Mouse (Mus musculus): ENCODE results near the gene Cdk9. TPM values are rescaled to one million over a fixed set of nuclear protein-coding genes. Genes with fewer than 3 reads are reported as not detected.

Gene Cdk9
- total RNA-seq, 2 experiments from 2014 or later: 115 to 121 TPM

DNA sequence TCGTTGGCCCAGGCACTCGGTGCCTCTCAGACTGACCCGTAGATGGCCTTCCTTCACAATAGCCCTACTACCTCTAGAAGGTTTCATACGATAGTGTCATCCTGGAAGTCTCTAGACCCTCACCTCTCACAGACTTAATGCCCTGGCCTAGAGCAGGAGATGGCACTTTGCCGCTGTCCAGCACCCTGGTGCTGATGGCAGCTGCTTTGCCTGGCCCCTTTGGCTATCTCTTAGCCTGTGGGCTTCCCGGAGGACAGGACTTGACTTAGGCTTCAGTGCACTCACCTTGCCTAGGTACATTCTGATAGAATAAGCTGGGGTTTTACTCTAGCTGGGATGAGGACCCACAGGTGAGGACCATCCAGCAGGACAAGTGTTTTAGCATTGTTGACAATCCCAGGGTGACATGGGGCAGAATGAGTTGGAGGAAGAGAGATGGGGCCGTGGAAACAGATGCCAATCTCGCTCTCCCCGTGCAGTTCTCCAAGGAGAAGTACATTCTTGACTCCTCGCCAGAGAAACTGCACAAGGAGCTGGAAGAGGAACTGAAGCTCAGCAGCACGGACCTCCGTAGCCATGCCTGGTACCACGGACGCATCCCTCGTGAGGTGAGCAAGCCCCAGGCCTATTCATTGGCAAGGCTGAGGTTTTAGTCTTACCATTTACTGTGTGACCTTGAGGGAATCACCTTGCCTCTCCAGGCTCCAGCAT lies 31.6 kb upstream of the Cdk9 start:
- DNase-seq (ENCODE audit: low spot score in 2 of 2): no peak
- H3K4me3 ChIP-seq: no peak overlapping the region
- H3K27ac ChIP-seq: no peak overlapping the region
- TF ChIP-seq CTCF (conservative IDR thresholded peaks at IDR 0.05): no peak

DNA sequence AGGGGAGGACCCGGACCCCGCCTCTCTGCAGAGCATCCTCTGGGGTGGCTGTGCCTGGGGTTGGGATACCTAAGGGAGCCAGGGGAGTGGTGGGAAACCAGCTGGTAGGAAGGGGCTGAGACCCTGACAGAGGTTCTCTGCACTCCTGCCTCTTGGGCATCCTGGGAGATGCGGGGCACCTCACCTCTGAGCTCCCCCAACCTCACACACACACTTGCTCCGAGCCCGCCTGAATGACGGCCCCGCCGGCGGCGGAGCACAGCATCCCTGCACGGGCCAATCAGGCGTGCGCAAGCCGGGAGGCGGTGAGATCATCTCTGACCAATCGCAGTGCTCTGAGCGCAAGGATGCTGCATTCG lies 29.3 kb upstream of the Cdk9 start:
- TF ChIP-seq CTCF (conservative IDR thresholded peaks at IDR 0.05): no peak
- H3K4me3 ChIP-seq: peak overlapping the region; percentile 79
- DNase-seq (ENCODE audit: low spot score in 2 of 2): peak; percentile 85 to 87
- H3K27ac ChIP-seq: peak overlapping the region; percentile 88

DNA sequence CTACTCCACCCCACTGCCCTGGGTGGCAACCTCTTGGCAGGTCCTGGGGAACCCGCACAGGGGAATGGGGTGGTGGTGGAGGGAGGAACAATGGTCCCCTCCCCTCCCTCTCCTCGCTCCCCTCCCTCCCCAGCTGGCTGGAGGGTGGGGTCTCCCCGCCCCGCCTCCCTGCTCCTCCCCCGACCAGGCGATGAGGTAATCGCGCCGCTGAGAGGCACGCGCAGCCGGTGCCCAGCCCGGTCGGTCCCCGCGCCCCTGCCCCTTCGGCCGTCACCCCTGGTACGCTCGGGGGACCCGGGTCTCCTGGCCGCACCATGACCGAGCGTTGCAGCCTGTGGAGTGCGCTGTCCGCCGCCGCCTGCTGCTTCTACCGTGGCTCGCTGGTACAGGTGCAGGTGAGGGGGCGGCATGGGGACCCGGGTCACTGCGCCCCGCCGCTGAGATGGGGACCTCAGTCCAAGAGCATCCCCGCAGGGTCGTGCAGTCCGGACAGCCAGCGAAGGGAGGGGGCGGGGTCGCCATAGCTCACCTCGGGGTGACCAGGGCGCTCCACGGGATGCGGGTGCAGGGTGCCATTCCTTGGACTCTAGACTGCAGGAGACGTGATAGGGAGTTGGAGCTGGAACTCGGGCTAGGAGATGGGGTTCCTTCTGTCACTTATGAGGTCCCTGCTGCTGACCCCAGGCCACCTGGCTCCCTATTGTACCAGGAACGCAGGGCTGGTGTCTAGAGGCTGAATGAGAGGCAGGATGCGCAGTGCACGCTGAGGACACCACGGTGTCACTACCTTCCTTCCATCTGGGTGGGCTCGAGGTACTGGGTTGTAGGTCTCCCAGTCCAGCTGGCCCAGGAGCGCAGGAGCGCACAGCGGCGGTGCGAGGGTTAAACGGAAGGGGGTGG lies 28.6 kb upstream of the Cdk9 start:
- Histone ChIP-seq H3K27ac (peak overlapping the region; percentile 88), H3K4me3 (peak overlapping the region; percentile 79)
- DNase-seq (ENCODE audit: low spot score in 2 of 2): peak; percentile 58 to 60
- no peak for TF ChIP-seq CTCF (conservative IDR thresholded peaks at IDR 0.05)

DNA sequence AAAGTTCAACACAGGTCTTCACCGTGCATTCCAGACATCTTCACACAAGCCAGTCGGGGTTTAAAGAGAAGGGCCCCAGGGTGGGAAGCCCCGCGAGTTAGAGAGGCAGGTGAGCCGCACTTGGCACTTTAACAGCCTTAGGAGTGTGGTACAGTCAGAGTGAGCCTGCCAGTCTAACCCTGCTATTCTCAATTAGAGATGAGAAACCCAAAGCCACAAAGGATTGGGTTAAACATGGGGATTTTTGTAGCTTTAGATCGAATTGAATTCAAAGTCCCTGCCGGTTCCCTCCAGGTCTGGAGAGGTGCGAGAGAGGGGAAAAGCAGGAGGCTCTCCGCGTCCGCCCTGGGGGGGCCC lies 28.0 kb upstream of the Cdk9 start, which contains the start of gene 6330409D20Rik:
6330409D20Rik (minus strand) TSS at position 101 of the 357 bp plus-strand sequence.
- TF ChIP-seq CTCF (conservative IDR thresholded peaks at IDR 0.05): no peak
- Histone ChIP-seq H3K27ac (peak within 1 kb of the TSS; percentile 88), H3K4me3 (peak within 1 kb of the TSS; percentile 79)
- no peak for DNase-seq (ENCODE audit: low spot score in 2 of 2)

DNA sequence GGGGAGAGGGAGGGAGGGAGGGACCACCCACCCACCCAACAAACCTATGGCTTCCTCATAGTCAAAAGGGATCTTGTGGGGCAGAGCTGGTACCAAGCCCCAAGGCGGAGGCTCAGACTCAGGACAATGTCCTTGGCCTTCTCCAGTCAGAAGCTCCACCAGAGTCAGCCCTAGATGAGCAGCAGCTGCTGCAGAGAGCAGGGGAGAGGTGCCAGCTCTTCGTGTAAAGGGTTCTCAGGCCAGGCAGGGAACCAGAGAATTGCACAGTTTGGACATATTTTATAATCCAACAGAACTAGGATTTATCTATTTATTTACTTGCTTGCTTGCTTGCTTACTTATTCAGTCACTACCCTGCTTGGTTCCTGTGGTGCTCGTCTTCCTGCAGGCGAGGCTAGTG lies 26.4 kb upstream of the Cdk9 start:
- no peak overlapping the region for H3K4me3 ChIP-seq
- no peak overlapping the region for H3K27ac ChIP-seq
- DNase-seq (ENCODE audit: low spot score in 2 of 2): no peak
- TF ChIP-seq CTCF (conservative IDR thresholded peaks at IDR 0.05): no peak

DNA sequence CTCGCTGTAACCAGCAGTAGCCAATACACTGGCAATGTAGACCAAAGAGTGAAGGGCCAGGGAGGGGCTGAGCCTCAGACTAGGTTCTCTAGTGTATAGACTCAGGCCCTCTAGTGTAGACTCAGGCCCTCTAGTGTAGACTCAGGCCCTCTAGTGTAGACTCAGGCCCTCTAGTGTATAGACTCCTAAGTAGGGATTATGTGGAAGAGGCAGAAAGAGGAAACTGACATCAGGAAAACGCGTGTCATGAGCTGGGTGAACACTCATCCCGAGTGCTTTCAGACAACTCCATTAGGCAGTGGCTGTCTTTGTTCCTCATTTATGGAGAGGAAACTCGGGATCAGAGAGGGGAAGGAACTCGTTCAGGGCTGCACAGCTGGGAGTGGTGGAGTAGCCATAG lies 24.1 kb upstream of the Cdk9 start:
- TF ChIP-seq CTCF (conservative IDR thresholded peaks at IDR 0.05): no peak
- no peak for DNase-seq (ENCODE audit: low spot score in 2 of 2)
- H3K27ac ChIP-seq: no peak overlapping the region
- no peak overlapping the region for H3K4me3 ChIP-seq

DNA sequence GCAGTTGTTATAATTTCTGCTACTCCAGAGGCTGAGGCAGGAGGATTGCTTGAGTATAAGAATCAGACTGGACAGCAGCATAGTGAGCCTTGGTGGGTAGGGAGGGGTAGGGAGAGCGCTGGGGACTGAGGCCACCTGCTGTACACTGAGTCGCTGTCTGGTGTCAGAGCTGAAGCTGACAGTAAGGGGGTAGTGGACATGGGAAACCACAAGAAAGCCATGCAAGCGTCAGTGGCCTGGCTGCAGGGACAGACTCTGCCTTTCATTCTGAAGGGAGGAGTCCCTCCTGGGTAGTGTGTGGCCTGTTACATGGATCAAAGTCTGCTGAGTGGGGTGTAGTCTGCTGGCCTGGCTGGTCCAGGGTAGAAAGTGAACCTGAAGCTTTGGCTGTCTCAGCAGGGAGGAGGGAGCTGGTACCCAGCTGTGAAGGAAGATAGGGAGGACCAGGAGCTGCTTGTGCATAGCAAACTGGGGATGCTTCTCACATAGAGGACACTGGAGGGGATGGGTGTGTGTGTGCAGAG lies 23.5 kb upstream of the Cdk9 start:
- no peak for TF ChIP-seq CTCF (conservative IDR thresholded peaks at IDR 0.05)
- DNase-seq (ENCODE audit: low spot score in 2 of 2): no peak
- H3K27ac ChIP-seq: no peak overlapping the region; the same call in 1 of the 2 replicates
- no peak overlapping the region for H3K4me3 ChIP-seq

DNA sequence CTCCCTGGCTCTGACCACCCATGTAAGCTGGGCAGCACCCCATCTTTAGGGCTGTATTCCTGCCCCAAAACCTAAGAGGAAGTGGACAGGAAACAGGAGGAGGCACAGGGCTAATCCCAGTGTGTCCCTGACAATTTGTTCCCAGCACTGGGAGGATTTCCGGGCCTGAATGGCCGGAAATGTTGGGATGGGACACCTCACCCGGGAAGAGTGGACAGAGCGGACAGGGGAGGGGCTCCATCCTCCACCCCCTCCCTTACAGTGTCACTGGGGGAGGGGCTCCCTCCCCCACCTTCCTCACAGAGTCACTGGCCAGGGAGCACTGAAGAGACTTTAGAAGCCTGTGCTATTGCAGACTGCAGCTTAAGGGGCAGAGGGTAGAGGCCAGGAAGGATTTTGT lies 22.1 kb upstream of the Cdk9 start:
- TF ChIP-seq CTCF (conservative IDR thresholded peaks at IDR 0.05): no peak
- no peak for DNase-seq (ENCODE audit: low spot score in 2 of 2)
- no peak overlapping the region for H3K4me3 ChIP-seq
- peak overlapping the region; percentile 51; the same call in 1 of the 2 replicates for H3K27ac ChIP-seq

DNA sequence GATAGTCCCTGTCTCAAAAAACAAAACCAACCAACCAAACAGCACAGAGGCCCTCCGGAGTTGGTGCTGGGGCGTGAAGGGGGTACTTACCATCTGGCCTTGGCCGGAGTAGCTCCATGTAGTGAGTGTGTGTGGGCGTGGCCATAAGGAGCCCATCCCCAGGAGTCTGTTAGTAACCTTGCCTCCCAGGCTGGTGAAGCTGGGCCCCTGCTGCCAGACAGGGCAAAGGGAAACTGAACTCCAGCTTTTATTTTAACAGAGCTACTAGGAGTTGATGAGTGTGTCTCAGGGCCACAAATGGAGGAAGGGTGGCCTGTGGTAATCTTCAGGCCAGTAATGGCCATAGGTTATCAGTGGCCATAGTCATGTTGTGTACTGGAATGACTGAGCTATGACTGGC lies 21.6 kb upstream of the Cdk9 start:
- Histone ChIP-seq H3K4me3 (no peak overlapping the region), H3K27ac (peak overlapping the region; percentile 51; the same call in 1 of the 2 replicates)
- no peak for DNase-seq (ENCODE audit: low spot score in 2 of 2)
- TF ChIP-seq CTCF (conservative IDR thresholded peaks at IDR 0.05): no peak

DNA sequence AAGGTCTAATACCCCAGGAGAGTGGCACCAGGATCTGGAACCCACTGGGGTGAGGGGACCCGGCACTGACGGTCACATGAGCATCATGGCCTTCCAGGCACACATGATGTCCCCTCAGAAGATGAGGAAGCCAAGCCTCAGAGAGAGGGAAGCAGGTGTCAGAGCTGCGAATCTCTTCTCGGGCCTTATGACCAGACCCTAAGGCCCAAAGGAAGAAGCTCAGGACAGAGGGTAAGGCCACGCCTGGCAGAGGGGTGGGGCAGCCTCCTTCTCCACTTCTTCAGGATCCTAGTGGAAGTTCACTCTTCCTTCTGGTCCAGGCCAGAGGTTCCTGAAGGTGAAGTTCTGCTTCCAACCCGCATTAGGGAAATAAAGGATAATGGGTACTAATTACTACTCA lies 19.8 kb upstream of the Cdk9 start:
- Histone ChIP-seq H3K4me3 (no peak overlapping the region), H3K27ac (no peak overlapping the region)
- TF ChIP-seq CTCF (conservative IDR thresholded peaks at IDR 0.05): no peak
- no peak for DNase-seq (ENCODE audit: low spot score in 2 of 2)

DNA sequence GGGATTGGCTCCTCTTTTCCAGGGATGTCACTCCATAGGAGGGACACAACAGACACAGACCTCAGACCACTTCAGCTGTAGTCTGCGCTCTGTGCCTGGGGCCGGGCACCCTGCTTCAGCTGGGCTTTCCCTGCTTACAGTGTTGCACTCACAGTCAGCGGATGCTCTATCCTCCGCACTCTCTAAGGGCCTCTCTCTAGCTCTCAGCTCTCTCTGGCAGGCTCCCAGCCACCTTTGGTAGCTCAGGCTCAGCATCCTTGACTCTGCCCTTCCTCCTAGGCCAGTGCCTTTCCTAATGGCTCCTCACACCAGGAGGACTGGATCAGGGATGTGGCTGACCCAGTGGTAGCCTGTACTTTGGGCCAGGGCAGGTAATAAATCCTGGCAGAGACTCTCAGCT lies 19.0 kb upstream of the Cdk9 start:
- DNase-seq (ENCODE audit: low spot score in 2 of 2): no peak
- TF ChIP-seq CTCF (conservative IDR thresholded peaks at IDR 0.05): no peak
- Histone ChIP-seq H3K4me3 (no peak overlapping the region), H3K27ac (no peak overlapping the region)

DNA sequence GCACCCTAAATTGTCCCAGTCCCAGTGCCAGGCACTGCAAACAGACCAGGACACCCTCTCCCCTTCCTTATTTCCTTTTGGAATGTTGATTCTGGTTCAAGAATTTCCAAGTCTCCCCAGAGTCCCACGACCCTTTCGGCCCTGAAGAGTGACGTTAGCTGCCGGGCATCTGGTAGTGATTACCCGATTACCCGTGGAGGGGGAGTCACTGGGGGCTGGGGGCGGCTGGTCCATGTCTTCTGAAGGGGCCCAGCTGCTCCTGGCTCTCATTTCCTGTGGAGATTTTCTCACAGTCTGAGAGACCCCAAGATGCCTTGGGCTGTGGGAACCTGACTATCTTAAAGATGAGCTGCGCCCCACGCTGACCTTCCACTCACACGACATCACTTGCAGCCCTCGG lies 18.0 kb upstream of the Cdk9 start:
- DNase-seq (ENCODE audit: low spot score in 2 of 2): no peak
- Histone ChIP-seq H3K4me3 (no peak overlapping the region), H3K27ac (no peak overlapping the region)
- no peak for TF ChIP-seq CTCF (conservative IDR thresholded peaks at IDR 0.05)

DNA sequence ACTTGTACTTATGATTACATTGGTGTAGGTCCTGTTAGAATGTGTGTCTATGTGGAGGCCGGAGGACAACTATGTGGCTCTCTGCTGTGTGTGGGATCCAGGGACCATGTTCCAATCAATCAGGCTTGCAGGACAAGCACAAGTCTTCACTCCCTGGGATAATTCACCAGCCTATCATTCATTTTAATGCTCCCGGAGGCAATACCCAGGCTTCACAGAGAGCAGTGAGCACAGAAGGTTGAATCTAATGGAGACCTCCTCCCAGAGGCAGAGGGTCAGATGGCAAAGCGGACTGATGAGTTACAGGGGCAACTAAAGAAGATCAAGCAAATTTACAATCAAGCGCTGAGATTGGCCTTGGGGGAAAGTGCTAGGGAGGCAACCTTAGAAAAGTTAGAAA lies 16.7 kb upstream of the Cdk9 start:
- DNase-seq (ENCODE audit: low spot score in 2 of 2): no peak
- TF ChIP-seq CTCF (conservative IDR thresholded peaks at IDR 0.05): no peak
- H3K4me3 ChIP-seq: no peak overlapping the region; the same call in 1 of the 2 replicates
- H3K27ac ChIP-seq: no peak overlapping the region

Data from layer of hippocampus, adult 2 months (tissue).